Mouse (Mus musculus): ENCODE data around the gene Abcb8. TPM values are rescaled to one million over a fixed set of nuclear protein-coding genes. Genes with fewer than 3 reads are reported as not detected.
A peak's percentile ranks its signal among the peaks of the same experiment; 100 is the strongest.

Gene Abcb8
- polyA plus RNA-seq, 1 experiment from 2014 or later: 45.8 TPM

DNA sequence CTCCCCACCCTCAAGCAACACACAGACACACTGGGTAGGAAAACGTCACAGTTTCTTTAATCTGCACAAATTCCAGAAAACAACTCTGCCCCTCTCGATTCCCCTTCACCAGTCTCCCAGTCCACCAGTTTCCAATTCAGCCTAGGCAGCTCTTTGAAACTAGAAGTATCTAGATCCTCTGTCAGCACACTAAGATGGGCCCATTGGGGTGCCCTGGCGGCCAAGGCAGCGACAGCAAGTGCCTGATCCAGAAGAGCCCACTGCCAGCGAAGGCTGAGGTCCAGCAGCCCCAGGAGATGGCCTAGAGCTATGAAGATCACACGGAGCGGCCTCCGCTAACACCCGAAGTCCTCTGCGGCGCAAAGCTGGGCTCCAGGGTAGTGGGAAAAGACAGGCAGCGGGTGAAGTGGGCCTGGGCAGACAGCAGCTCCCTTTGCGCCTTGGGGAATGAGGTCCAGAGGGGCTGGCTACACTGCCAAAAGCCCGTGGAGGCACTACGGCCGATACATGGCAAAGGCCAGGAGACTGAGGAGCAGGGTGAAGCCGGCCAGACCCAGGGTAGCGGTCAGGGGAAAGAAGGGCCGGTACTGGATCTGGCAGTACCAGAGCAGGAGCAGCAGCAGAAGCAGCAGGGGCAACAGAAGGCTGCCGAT lies 52.1 kb downstream of the Abcb8 start:
- Histone ChIP-seq H3K4me3 (ENCODE audit: low read depth, low read length) (peak overlapping the region; percentile 96), H3K27me3 (ENCODE audit: control insufficient read depth, insufficient read depth, low read length) (no peaks in the 10 kb centered on the region), H3K9ac (ENCODE audit: low read length) (peak overlapping the region; percentile 95), H3K4me1 (ENCODE audit: control insufficient read depth, insufficient read depth, low read length) (peaks cover 17% of the 10 kb centered on the region), H3K36me3 (ENCODE audit: control insufficient read depth, insufficient read depth, low read length) (peaks cover 9% of the 10 kb centered on the region; the same call in 1 of the 2 replicates), H3K9me3 (ENCODE audit: control insufficient read depth, low read length) (no peaks in the 10 kb centered on the region), H3K4me2 (ENCODE audit: low read depth) (peak overlapping the region; percentile 90), H3K27ac (ENCODE audit: low read depth, low read length) (peak overlapping the region; percentile 60)
- DNase-seq (ENCODE audit: low spot score): no peak
- WGBS: 56% methylated on average over 20 of the region's 20 CpGs
- no peak for ATAC-seq (ENCODE audit: insufficient read depth, low FRiP score, low TSS enrichment)

DNA sequence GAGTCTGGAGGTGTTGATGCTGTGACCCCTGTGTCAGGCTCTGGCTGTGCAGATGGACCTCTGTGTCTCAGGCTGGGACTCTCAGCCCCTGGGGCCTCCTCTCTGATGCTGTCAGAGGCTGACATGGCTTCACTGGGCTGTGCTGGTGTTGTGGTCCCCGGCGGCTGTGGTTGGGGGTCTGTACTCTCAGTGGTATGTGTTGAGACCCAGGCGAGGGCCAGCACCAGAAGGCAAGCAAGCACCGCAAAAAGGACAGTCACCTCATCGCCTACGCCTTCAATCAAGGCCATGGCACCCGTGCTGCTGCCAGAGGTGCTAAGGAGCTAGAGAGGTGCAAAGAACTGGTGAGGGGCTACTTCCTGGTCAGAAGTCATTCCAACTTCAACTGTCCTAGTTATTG lies 53.2 kb downstream of the Abcb8 start:
- peaks cover 7% of the 10 kb centered on the region; the same call in 1 of the 2 replicates for H3K36me3 ChIP-seq (ENCODE audit: control insufficient read depth, insufficient read depth, low read length)
- H3K9ac ChIP-seq (ENCODE audit: low read length): no peak overlapping the region
- DNase-seq (ENCODE audit: low spot score) (no peak), ATAC-seq (ENCODE audit: insufficient read depth, low FRiP score, low TSS enrichment) (no peak)
- peaks cover 20% of the 10 kb centered on the region for H3K4me1 ChIP-seq (ENCODE audit: control insufficient read depth, insufficient read depth, low read length)
- no peak overlapping the region for H3K27ac ChIP-seq (ENCODE audit: low read depth, low read length)
- H3K4me2 ChIP-seq (ENCODE audit: low read depth): 0 out of 2 replicates have a peak overlapping the region, but pooled peaks have one; percentile 87
- no peaks in the 10 kb centered on the region for H3K27me3 ChIP-seq (ENCODE audit: control insufficient read depth, insufficient read depth, low read length)
- H3K4me3 ChIP-seq (ENCODE audit: low read depth, low read length): no peak overlapping the region
- 92% methylated on average over 7 of the region's 7 CpGs for WGBS
- no peaks in the 10 kb centered on the region for H3K9me3 ChIP-seq (ENCODE audit: control insufficient read depth, low read length)

DNA sequence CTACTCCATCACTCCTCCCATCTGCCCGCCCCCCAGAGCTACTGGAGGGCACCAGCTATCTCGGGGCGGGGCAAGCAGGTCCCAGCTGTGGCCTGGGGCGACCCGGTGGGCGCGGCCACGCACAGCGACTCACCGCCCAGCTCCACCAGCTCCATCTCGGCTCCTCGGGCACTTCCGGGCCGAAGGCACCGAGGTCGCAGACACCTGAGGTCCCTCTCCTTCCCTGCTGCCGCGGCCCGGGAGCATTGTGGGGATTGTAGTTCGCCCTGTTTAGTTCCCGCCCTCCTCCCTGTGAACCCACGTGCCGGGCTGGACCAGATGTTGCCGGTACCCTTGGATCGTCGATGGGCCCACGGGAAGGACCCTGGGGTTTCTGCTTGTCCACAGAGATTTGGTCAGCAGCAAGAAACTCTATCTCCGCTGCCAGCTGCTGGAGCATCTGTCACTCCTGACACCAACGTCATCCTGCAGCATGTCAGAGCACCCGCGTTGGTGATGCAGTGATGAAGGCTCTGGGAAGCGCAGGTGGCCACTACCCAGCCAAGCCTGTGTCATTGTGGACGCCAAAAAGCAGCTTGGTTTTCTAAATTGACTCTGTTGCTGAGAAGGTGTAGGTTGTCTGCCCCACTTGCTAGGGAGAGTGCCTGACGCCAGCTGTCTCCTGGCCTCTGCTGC lies 54.3 kb downstream of the Abcb8 start, which contains the start of gene Tmub1:
Gene Tmub1 (minus strand): TSS at position 231 of the 675 bp plus-strand sequence.
- Histone ChIP-seq H3K27me3 (ENCODE audit: control insufficient read depth, insufficient read depth, low read length) (no peaks in the 10 kb centered on the region), H3K4me2 (ENCODE audit: low read depth) (peak within 1 kb of the TSS; percentile 87), H3K4me3 (ENCODE audit: low read depth, low read length) (peak within 1 kb of the TSS; percentile 65), H3K9me3 (ENCODE audit: control insufficient read depth, low read length) (no peaks in the 10 kb centered on the region), H3K27ac (ENCODE audit: low read depth, low read length) (peak within 1 kb of the TSS; percentile 56; the same call in 1 of the 2 replicates), H3K9ac (ENCODE audit: low read length) (peak within 1 kb of the TSS; percentile 63), H3K4me1 (ENCODE audit: control insufficient read depth, insufficient read depth, low read length) (peaks cover 21% of the 10 kb centered on the region), H3K36me3 (ENCODE audit: control insufficient read depth, insufficient read depth, low read length) (0 out of 2 replicates have a peak, but pooled peaks cover 3% of the 10 kb centered on the region)
- peak; percentile 85 for DNase-seq (ENCODE audit: low spot score)
- WGBS: 3% methylated on average over 34 of the region's 34 CpGs
- ATAC-seq (ENCODE audit: insufficient read depth, low FRiP score, low TSS enrichment): peak; percentile 58

DNA sequence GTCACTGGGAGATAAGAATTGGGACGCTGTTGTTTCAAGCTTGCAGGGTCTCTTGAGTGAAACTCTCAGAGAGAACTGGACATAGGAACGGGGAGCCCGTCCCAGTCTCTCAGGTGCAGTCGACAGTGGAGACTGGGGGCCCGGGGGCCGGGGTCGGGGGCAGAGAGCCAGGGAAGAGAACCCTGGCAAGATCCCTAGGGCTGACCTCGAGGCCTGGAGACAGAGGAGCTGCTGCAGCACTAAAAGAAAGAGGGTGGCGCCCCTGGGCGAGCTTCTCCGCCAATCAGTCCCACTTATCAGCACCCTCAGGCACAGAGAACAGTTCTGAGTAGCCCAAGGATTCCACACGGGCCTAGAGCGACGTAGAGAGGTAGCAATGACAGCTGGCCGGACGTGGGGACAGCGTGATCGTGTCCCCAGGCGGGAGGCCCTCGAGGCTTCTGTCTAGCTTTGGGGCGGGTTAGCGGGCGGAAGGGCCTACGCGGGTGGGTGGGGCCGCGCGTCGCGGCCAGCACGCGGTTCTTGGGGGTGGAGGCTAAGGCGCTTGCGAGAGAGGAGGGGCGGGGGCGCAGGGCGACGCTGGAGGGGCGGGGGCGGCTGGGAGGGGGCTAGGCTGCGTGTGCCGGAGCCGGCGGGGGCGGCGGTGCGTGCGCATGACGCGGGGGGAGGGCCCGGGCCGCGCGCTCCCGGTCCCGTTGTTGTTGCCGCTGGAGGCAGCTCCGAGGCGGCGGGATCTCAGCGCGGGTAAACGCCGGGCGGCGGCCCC lies 58.0 kb downstream of the Abcb8 start:
- peaks cover 2% of the 10 kb centered on the region; the same call in 1 of the 2 replicates for H3K36me3 ChIP-seq (ENCODE audit: control insufficient read depth, insufficient read depth, low read length)
- DNase-seq (ENCODE audit: low spot score) (peak; percentile 90), ATAC-seq (ENCODE audit: insufficient read depth, low FRiP score, low TSS enrichment) (peak; percentile 64)
- H3K27me3 ChIP-seq (ENCODE audit: control insufficient read depth, insufficient read depth, low read length): no peaks in the 10 kb centered on the region
- H3K27ac ChIP-seq (ENCODE audit: low read depth, low read length): peak overlapping the region; percentile 95
- H3K4me1 ChIP-seq (ENCODE audit: control insufficient read depth, insufficient read depth, low read length): peaks cover 41% of the 10 kb centered on the region
- WGBS: 3% methylated on average over 45 of the region's 66 CpGs
- no peaks in the 10 kb centered on the region for H3K9me3 ChIP-seq (ENCODE audit: control insufficient read depth, low read length)
- H3K9ac ChIP-seq (ENCODE audit: low read length): peak overlapping the region; percentile 96
- peak overlapping the region; percentile 92 for H3K4me3 ChIP-seq (ENCODE audit: low read depth, low read length)
- peak overlapping the region; percentile 93 for H3K4me2 ChIP-seq (ENCODE audit: low read depth)

DNA sequence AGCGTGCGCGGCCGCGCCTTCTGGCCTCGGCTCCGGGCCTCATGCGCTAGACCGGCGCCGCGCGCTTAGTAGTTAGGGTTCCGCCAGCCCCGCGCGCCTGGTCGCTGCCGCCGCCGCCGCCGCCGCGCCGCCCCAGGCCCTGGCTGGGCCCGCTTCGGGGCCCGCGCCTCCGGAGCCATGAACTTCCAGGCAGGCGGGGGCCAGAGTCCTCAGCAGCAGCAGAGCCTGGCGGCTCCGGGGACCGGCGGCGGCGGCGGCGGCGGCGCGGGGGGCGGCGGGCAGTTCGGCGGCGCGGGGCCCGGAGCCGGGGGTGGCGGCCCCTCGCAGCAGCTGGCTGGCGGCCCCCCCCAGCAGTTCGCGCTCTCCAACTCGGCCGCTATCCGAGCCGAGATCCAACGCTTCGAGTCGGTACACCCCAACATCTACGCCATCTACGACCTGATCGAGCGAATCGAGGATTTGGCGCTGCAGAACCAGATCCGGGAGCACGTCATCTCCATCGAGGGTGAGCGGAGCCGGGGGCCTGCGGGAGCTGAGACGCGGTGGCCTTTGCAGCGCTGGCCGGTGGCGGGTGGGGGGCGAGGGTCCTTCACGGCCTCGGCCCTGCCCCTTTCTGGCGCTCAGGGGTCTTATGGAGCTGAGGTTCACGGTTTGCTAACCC lies 58.7 kb downstream of the Abcb8 start, which contains the start of gene Agap3:
Gene Agap3 (plus strand): TSS at position 148 of the 661 bp plus-strand sequence.
- H3K9ac ChIP-seq (ENCODE audit: low read length): peak within 1 kb of the TSS; percentile 96
- H3K4me1 ChIP-seq (ENCODE audit: control insufficient read depth, insufficient read depth, low read length): peaks cover 40% of the 10 kb centered on the region
- peak within 1 kb of the TSS; percentile 95 for H3K27ac ChIP-seq (ENCODE audit: low read depth, low read length)
- peak; percentile 55 for DNase-seq (ENCODE audit: low spot score)
- peak; percentile 10 for ATAC-seq (ENCODE audit: insufficient read depth, low FRiP score, low TSS enrichment)
- WGBS: under 1% methylated on average over 41 of the region's 85 CpGs
- H3K4me2 ChIP-seq (ENCODE audit: low read depth): peak within 1 kb of the TSS; percentile 93
- H3K9me3 ChIP-seq (ENCODE audit: control insufficient read depth, low read length): no peaks in the 10 kb centered on the region
- peaks cover 2% of the 10 kb centered on the region; the same call in 1 of the 2 replicates for H3K36me3 ChIP-seq (ENCODE audit: control insufficient read depth, insufficient read depth, low read length)
- no peaks in the 10 kb centered on the region for H3K27me3 ChIP-seq (ENCODE audit: control insufficient read depth, insufficient read depth, low read length)
- H3K4me3 ChIP-seq (ENCODE audit: low read depth, low read length): peak within 1 kb of the TSS; percentile 92

DNA sequence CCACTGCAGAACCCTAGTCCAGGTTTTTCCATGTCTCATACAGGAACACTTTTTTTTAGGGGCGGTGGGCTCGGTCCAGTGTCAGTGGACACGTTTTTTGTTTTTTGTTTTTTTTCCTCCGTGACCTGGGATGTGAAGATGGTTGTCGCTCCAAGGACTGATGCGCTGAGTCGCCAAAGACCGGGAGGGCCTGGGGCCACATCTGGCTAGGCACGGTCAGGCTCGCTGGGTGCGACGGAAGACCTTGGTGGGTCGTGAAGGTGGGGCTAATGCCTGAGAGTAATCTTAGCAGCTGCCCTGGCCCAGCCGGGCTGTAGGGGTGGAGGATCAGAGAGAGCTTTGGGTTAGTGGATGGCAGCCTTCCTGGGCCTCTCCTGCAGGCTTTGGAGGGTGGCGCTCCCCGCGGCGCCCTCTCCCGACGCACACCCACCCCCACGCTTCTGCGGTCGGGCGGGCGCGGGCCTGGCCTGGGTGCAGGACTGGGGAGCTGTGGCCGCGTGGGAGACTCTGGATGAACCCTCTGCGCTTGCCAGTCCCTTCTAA lies 59.3 kb downstream of the Abcb8 start:
- Histone ChIP-seq H3K36me3 (ENCODE audit: control insufficient read depth, insufficient read depth, low read length) (peaks cover 2% of the 10 kb centered on the region; the same call in 1 of the 2 replicates), H3K9me3 (ENCODE audit: control insufficient read depth, low read length) (no peaks in the 10 kb centered on the region), H3K4me3 (ENCODE audit: low read depth, low read length) (peak overlapping the region; percentile 92), H3K4me2 (ENCODE audit: low read depth) (peak overlapping the region; percentile 93), H3K9ac (ENCODE audit: low read length) (peak overlapping the region; percentile 96), H3K27me3 (ENCODE audit: control insufficient read depth, insufficient read depth, low read length) (no peaks in the 10 kb centered on the region), H3K4me1 (ENCODE audit: control insufficient read depth, insufficient read depth, low read length) (peaks cover 37% of the 10 kb centered on the region), H3K27ac (ENCODE audit: low read depth, low read length) (peak overlapping the region; percentile 95)
- DNase-seq (ENCODE audit: low spot score) (peak; percentile 38), ATAC-seq (ENCODE audit: insufficient read depth, low FRiP score, low TSS enrichment) (no peak)
- whole genome bisulfite sequencing: under 1% methylated on average over 28 of the region's 29 CpGs

DNA sequence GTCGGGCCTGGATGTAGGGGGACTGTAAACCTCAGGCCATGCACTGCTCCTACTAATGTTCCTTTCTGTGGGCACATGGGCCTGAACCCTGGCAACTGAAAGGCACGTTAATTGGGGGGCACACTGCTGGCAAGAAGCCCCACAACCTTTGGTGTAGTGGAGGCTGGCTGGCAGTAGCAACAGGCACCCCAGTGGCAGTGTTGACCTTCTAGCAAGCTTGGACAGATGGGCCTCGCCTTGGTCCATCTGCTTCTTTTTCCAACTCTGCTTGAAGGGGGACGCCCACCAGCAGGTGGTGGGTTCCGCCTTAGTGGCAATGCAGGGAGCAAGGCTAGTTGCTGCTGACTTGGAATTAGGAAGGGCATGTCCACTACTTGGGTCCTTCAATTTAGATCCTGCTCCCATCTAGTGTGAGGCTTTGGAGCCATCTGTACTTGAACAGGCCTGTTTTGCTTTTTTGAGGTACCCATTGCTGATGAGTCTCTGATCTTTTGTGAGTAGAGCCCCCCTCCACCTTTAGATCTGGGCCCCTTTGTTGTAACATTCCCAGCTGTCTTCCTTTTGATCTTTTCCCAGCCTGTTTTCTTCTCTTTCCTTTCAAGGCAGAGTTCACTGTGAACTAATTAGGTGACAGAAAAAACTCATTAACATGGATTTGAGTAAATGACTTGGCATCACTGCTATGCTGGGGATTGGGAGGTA lies 60.0 kb downstream of the Abcb8 start:
- Histone ChIP-seq H3K27me3 (ENCODE audit: control insufficient read depth, insufficient read depth, low read length) (no peaks in the 10 kb centered on the region), H3K4me3 (ENCODE audit: low read depth, low read length) (peak overlapping the region; percentile 92), H3K9me3 (ENCODE audit: control insufficient read depth, low read length) (no peaks in the 10 kb centered on the region), H3K4me2 (ENCODE audit: low read depth) (peak overlapping the region; percentile 93), H3K36me3 (ENCODE audit: control insufficient read depth, insufficient read depth, low read length) (peaks cover 2% of the 10 kb centered on the region; the same call in 1 of the 2 replicates), H3K4me1 (ENCODE audit: control insufficient read depth, insufficient read depth, low read length) (peaks cover 37% of the 10 kb centered on the region), H3K9ac (ENCODE audit: low read length) (peak overlapping the region; percentile 96), H3K27ac (ENCODE audit: low read depth, low read length) (peak overlapping the region; percentile 63)
- ATAC-seq (ENCODE audit: insufficient read depth, low FRiP score, low TSS enrichment) (no peak), DNase-seq (ENCODE audit: low spot score) (no peak)
- WGBS: 5% methylated on average over 5 of the region's 5 CpGs
